Mouse (Mus musculus) forebrain, embryonic 15.5 days (tissue): ENCODE measurements at regions not wholly inside any gene's neighbourhood (a gene's known extent, or its start where the extent isn't known, plus 50 kb on each side); places are given as distances from the start of the nearest gene placed in this dataset.

ENCODE experiments used
- ATAC-seq: fragments of 200-750 bp; cut with Nextera tagmentation; replicated peaks from 2 replicates; pipeline ENCODE4 v1.8.0; 2017; ENCODE audit warnings: mild to moderate bottlenecking, moderate TSS enrichment, moderate library complexity
- H3K27ac ChIP-seq: fragments of 300-500 bp; sonication (generic); replicated peaks from 2 replicates; pipeline ENCODE4 v1.5.1; 2015; ENCODE audit warnings: mild to moderate bottlenecking, inconsistent platforms
- H3K27me3 ChIP-seq: fragments of 300-500 bp; sonication (generic); 2 replicates; pipeline ENCODE4 v1.6.1; 2015; ENCODE audit warnings: inconsistent platforms
- H3K36me3 ChIP-seq: fragments of 300-500 bp; sonication (generic); 2 replicates; pipeline ENCODE4 v1.6.1; 2015; ENCODE audit warnings: mild to moderate bottlenecking, inconsistent platforms
- H3K4me1 ChIP-seq: fragments of 300-500 bp; sonication (generic); 2 replicates; pipeline ENCODE4 v1.6.1; 2015; ENCODE audit warnings: inconsistent platforms
- H3K4me2 ChIP-seq: fragments of 300-500 bp; sonication (generic); replicated peaks from 2 replicates; pipeline ENCODE4 v1.6.1; 2015; ENCODE audit warnings: mild to moderate bottlenecking, inconsistent platforms
- H3K4me3 ChIP-seq: fragments of 300-500 bp; sonication (generic); 2 replicates; pipeline ENCODE4 v1.5.1; 2015; ENCODE audit warnings: mild to moderate bottlenecking, inconsistent platforms
- H3K9ac ChIP-seq: fragments of 300-500 bp; sonication (generic); replicated peaks from 2 replicates; pipeline ENCODE4 v1.6.1; 2015; ENCODE audit warnings: mild to moderate bottlenecking, inconsistent platforms
- H3K9me3 ChIP-seq: fragments of 300-500 bp; sonication (generic); 2 replicates; pipeline ENCODE4 v1.6.1; 2016; ENCODE audit warnings: inconsistent platforms
- WGBS: fragments of 180-500 bp; shearing (Covaris S2); methylation state at CpG from one replicate; pipeline ENCODE4 v1.1.7; 2015; ENCODE audit warnings: mixed read lengths; 5-methylcytosine and 5-hydroxymethylcytosine counted together

- Histone ChIP-seq H3K27ac (no peak overlapping the region), H3K4me2 (no peak overlapping the region), H3K4me1 (peaks cover 21% of the 10 kb centered on the region), H3K9me3 (no peaks in the 10 kb centered on the region; the same call in 1 of the 2 replicates), H3K4me3 (no peak overlapping the region), H3K36me3 (no peaks in the 10 kb centered on the region), H3K9ac (no peak overlapping the region), H3K27me3 (no peaks in the 10 kb centered on the region)
- no peak; the same call in 1 of the 2 replicates for ATAC-seq
- 70% methylated on average over 1 of the region's 1 CpGs for WGBS
Measured at GRCm38 (mm10) chr4:142890711-142891110, 322.1 kb downstream of the Prdm2 start.

GRCm38 (mm10) chr4:142888891-142889290 lies 323.9 kb downstream of the Prdm2 start:
- Histone ChIP-seq H3K4me1 (peaks cover 21% of the 10 kb centered on the region), H3K4me2 (no peak overlapping the region), H3K4me3 (no peak overlapping the region), H3K9ac (no peak overlapping the region), H3K27ac (no peak overlapping the region), H3K36me3 (no peaks in the 10 kb centered on the region), H3K9me3 (no peaks in the 10 kb centered on the region; the same call in 1 of the 2 replicates), H3K27me3 (no peaks in the 10 kb centered on the region)
- WGBS: 79% methylated on average over 4 of the region's 4 CpGs
- no peak for ATAC-seq

- Histone ChIP-seq H3K27ac (peak overlapping the region; percentile 70), H3K4me1 (peaks cover 21% of the 10 kb centered on the region), H3K9me3 (no peaks in the 10 kb centered on the region; the same call in 1 of the 2 replicates), H3K36me3 (no peaks in the 10 kb centered on the region), H3K4me2 (no peak overlapping the region), H3K27me3 (no peaks in the 10 kb centered on the region), H3K4me3 (no peak overlapping the region), H3K9ac (no peak overlapping the region)
- ATAC-seq: peak; percentile 74
- 45% methylated on average over 6 of the region's 6 CpGs for WGBS
Measured at GRCm38 (mm10) chr4:142887876-142888275, 324.9 kb downstream of the Prdm2 start.

- Histone ChIP-seq H3K9me3 (no peaks in the 10 kb centered on the region), H3K36me3 (no peaks in the 10 kb centered on the region), H3K4me3 (no peak overlapping the region), H3K27me3 (no peaks in the 10 kb centered on the region), H3K9ac (no peak overlapping the region), H3K4me1 (peaks cover 8% of the 10 kb centered on the region), H3K27ac (no peak overlapping the region), H3K4me2 (no peak overlapping the region)
- ATAC-seq: peak; percentile 79
- WGBS: 4% methylated on average over 2 of the region's 2 CpGs
Measured at GRCm38 (mm10) chr4:142880323-142880759, 332.5 kb downstream of the Prdm2 start.

DNA sequence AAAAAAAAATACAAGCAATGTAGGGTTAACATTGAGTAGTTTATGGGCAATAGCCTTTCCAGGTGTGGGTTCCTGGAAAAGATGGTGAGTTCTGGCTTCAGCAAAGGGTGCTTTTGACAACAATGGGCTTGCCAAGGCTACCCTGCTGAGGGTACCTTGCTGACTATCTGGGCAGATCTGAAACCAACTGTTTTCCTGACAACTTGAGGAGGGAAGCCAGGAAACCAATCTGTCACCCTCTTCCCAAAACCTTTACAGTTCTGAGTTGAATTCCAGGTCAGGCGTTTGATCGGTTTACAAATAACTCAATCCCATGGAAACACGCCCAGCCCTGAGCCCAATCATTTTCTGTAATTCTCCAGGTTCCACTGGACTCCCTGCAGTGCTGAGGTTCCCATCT lies 336.6 kb downstream of the Prdm2 start:
- ATAC-seq: no peak
- Histone ChIP-seq H3K27me3 (no peaks in the 10 kb centered on the region), H3K4me2 (no peak overlapping the region), H3K4me1 (peaks cover 8% of the 10 kb centered on the region), H3K9ac (no peak overlapping the region), H3K36me3 (no peaks in the 10 kb centered on the region), H3K4me3 (no peak overlapping the region), H3K9me3 (no peaks in the 10 kb centered on the region), H3K27ac (no peak overlapping the region)
- WGBS: 80% methylated on average over 3 of the region's 3 CpGs

DNA sequence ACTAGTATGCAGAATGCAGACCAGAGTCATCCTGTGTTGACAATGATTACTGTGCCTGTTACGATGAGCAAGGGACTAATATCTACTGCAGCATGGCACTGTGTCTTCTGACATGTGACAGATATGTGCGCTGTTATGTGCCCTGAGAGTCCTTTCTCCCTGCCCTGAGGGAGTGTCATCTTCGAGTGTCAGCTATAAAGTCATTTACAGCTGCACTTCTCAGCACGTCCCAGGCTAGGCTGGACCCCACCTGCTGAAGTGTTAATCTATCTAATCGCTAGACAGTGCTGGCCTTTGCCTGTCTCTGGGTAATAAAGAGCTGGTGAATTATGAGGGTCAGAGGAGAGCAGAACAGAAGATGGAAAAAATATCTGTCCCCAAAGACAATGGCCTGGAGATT lies 337.7 kb downstream of the Prdm2 start:
- no peak for ATAC-seq
- no peak overlapping the region for H3K4me3 ChIP-seq

DNA sequence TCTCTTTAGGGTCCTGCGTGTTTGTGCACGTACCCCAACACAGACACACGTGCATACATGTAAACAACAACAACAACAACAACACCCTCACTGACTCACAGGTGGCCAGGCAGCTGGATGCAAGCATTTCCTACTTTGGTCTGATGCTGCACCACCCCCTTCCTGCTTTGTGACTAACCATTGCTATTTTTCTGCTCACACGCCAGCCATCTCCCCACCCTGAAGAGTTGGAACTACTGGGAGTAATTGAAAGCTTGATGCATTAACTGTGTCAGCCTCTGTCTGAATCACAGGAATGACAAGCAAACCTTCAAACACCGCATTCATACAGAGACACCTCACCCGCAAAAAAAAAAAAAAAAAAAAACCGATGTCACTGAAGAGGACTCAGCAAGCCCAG lies 346.5 kb downstream of the Prdm2 start:
- Histone ChIP-seq H3K4me2 (no peak overlapping the region), H3K9me3 (no peaks in the 10 kb centered on the region), H3K9ac (no peak overlapping the region), H3K27me3 (no peaks in the 10 kb centered on the region), H3K27ac (no peak overlapping the region), H3K4me1 (0 out of 2 replicates have a peak, but pooled peaks cover 4% of the 10 kb centered on the region), H3K36me3 (no peaks in the 10 kb centered on the region), H3K4me3 (no peak overlapping the region)
- 76% methylated on average over 7 of the region's 7 CpGs for WGBS
- ATAC-seq: no peak

More for the DNA sequence above, 337.7 kb downstream of the Prdm2 start:
- Histone ChIP-seq H3K9me3 (no peaks in the 10 kb centered on the region), H3K27me3 (no peaks in the 10 kb centered on the region), H3K9ac (no peak overlapping the region), H3K36me3 (no peaks in the 10 kb centered on the region), H3K27ac (no peak overlapping the region), H3K4me2 (no peak overlapping the region), H3K4me1 (peaks cover 4% of the 10 kb centered on the region)
- WGBS: 82% methylated on average over 5 of the region's 5 CpGs

DNA sequence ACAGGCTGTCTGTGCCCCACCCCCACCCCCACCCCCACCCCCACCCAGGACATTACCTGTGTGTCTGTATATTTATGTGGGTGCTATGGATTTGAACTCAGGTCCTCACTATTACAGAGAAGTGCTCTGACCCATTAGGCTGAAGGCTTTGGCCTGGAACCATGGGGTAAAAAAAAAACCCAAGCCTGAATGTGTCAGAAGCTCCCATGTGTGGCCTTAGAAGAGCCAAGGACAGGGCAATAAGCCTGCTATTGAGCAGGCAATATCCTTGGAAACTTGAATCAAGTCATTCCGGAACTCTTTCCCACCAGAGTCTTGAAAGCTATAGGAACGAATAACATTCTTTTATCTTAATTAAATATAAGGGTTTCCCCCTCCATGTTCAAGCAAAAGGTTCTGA lies 347.2 kb downstream of the Prdm2 start:
- Histone ChIP-seq H3K4me3 (no peak overlapping the region), H3K27ac (no peak overlapping the region), H3K27me3 (no peaks in the 10 kb centered on the region), H3K4me1 (0 out of 2 replicates have a peak, but pooled peaks cover 4% of the 10 kb centered on the region), H3K9ac (no peak overlapping the region), H3K36me3 (no peaks in the 10 kb centered on the region), H3K9me3 (no peaks in the 10 kb centered on the region), H3K4me2 (no peak overlapping the region)
- 76% methylated on average over 2 of the region's 2 CpGs for WGBS
- no peak for ATAC-seq

- Histone ChIP-seq H3K27ac (no peak overlapping the region), H3K4me1 (0 out of 2 replicates have a peak, but pooled peaks cover 4% of the 10 kb centered on the region), H3K9ac (no peak overlapping the region), H3K4me3 (no peak overlapping the region), H3K9me3 (no peaks in the 10 kb centered on the region), H3K36me3 (no peaks in the 10 kb centered on the region), H3K27me3 (no peaks in the 10 kb centered on the region), H3K4me2 (no peak overlapping the region)
- ATAC-seq: no peak
- 84% methylated on average over 5 of the region's 5 CpGs for WGBS
Measured at GRCm38 (mm10) chr4:142863939-142864338, 348.9 kb downstream of the Prdm2 start.

DNA sequence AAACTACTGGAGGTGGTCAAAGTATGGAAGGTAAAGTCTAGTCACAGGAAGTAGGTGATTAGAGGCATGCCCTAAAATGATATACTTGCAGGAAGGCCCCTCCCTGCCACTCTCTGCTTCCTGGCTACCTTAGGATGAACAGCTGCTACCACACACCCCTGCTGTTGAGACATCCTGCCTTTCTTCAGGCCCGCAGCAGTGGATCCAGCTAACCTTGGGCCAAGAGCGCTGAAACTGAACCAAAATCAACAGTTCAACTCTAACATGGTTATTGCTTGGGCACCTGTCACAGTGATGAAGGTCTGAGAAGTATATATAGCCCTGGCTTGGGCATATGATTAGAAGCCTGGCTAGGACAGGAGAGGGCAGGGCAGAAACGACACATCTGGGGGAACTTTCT lies 352.4 kb downstream of the Prdm2 start:
- no peaks in the 10 kb centered on the region for H3K27me3 ChIP-seq
- no peaks in the 10 kb centered on the region for H3K9me3 ChIP-seq
- no peak overlapping the region for H3K27ac ChIP-seq
- H3K36me3 ChIP-seq: no peaks in the 10 kb centered on the region
- peaks cover 11% of the 10 kb centered on the region for H3K4me1 ChIP-seq
- H3K4me3 ChIP-seq: no peak overlapping the region
- no peak overlapping the region for H3K4me2 ChIP-seq
- 95% methylated on average over 3 of the region's 3 CpGs for WGBS
- no peak for ATAC-seq
- no peak overlapping the region for H3K9ac ChIP-seq

- 32% methylated on average over 6 of the region's 6 CpGs for WGBS
- Histone ChIP-seq H3K4me2 (no peak overlapping the region), H3K36me3 (no peaks in the 10 kb centered on the region), H3K4me3 (no peak overlapping the region), H3K27ac (0 out of 2 replicates have a peak overlapping the region, but pooled peaks have one; percentile 46), H3K4me1 (peaks cover 12% of the 10 kb centered on the region), H3K9me3 (no peaks in the 10 kb centered on the region), H3K27me3 (no peaks in the 10 kb centered on the region), H3K9ac (no peak overlapping the region)
- peak; percentile 70; the same call in 1 of the 2 replicates for ATAC-seq
Measured at GRCm38 (mm10) chr4:142856626-142857025, 356.2 kb downstream of the Prdm2 start.

- no peak for ATAC-seq
- Histone ChIP-seq H3K4me2 (no peak overlapping the region), H3K36me3 (no peaks in the 10 kb centered on the region), H3K9me3 (no peaks in the 10 kb centered on the region), H3K27ac (0 out of 2 replicates have a peak overlapping the region, but pooled peaks have one; percentile 46), H3K4me1 (peaks cover 12% of the 10 kb centered on the region), H3K4me3 (no peak overlapping the region), H3K9ac (no peak overlapping the region), H3K27me3 (no peaks in the 10 kb centered on the region)
- 88% methylated on average over 6 of the region's 6 CpGs for WGBS
Measured at GRCm38 (mm10) chr4:142855635-142856034, 357.2 kb downstream of the Prdm2 start.

DNA sequence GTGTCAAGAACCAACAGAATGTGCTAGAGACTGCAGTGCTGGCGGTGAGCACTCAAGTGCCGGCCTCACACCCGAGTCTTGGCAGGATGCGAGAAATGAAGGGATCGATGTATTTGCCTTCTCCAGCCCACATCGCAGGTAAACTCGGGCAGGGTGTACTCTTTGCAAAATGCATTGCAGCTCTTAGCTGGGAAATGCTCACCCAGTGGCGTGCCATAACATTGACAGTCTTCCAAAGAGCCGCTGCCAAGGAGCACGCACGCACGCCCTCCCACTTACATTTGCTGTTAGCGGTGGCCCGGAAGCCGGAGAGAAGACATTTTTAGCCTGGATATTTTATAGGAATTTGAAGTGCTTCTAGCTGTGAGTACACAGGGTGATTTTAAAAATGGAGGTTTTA lies 358.9 kb downstream of the Prdm2 start:
- Histone ChIP-seq H3K9me3 (no peaks in the 10 kb centered on the region), H3K9ac (no peak overlapping the region), H3K27me3 (no peaks in the 10 kb centered on the region), H3K36me3 (no peaks in the 10 kb centered on the region), H3K4me2 (no peak overlapping the region), H3K4me1 (peaks cover 12% of the 10 kb centered on the region), H3K27ac (no peak overlapping the region), H3K4me3 (no peak overlapping the region)
- WGBS: 86% methylated on average over 15 of the region's 15 CpGs
- no peak for ATAC-seq
